Mouse (Mus musculus): Measurements from ENCODE around the gene Kcnv2.

Gene Kcnv2

DNA sequence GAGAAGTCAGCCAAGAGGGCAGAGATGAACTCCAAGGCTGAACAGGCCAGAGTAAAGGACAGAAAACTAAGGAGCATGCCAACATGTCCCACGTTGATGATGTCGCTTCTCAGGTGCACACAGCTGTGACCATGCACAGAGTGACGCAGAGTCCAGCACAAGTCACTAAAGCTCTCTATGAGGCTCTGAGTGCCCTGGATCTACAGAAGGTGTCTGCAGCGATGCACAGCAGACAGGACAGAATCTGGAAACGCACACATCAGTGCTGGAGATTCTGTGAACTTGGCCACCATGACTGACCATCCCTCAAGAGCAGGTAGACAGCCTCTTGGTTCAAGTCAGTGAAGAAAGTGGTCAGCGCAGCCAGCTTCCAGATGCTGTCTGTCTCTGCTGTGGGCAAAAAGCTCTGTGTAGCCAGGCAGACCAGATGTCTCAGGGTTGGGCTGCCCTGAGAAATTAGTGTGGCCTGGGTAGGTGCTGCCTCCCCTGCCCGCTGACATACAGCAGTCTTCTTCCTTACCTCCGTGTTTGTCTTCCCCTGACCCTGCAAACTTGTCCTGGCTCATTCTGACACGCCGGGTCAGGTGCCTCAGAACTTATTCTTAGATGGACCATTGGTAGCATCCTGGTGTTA, 43.8 kb downstream of the Kcnv2 start:
- DNase-seq (ENCODE audit: low spot score) = no peak

DNA sequence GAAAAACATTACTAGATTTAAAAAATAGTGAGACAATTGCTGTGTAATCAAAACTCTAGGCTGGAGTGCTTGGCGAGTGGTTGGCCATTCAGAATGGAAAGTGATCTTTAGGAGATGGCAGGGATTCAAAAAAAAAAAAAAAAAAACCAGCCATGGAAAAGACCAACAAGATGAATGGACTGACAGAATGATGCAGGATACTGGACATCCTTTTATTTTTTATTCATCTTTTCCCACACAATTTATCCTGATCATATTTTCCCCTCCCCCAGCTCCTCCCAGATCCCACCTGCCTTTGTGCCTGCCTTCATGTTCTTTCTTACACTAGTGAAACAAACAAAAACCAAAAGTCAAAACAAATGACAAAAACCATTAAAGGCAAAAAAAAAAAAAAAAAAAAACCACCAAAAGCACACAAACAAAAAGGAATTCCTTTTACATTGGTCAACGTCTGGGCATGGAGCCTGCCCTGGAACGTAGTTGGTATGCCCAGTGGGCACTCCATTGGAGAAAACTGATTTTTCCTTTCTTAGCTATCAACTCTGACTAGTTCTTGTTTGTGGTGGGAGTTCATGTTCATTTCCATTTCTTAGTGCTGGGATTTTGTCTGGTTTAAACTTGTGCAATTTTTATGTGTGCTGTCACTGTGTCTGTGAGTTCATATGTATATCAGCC, 47.2 kb downstream of the Kcnv2 start:
- DNase-seq (ENCODE audit: low spot score) = no peak

DNA sequence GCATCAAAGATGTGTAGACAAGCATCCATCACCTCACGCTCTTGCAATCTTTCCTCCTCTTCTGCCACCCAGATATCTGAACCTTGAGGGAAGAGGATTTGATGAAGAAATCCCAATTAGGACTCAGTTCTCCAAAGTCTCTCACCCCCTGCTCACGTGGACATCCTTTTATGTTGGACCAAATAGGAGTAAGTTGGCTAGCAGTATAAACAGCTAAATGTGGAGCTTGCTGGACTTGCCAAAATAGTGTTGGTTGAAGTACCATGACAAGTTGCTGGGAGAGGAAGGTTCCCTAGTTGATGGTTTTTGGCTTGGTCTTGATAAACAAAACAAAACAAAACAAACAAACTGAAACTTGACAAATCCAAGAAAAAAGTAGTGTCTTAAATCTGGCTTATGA, 47.8 kb downstream of the Kcnv2 start:
- no peak for DNase-seq (ENCODE audit: low spot score)

DNA sequence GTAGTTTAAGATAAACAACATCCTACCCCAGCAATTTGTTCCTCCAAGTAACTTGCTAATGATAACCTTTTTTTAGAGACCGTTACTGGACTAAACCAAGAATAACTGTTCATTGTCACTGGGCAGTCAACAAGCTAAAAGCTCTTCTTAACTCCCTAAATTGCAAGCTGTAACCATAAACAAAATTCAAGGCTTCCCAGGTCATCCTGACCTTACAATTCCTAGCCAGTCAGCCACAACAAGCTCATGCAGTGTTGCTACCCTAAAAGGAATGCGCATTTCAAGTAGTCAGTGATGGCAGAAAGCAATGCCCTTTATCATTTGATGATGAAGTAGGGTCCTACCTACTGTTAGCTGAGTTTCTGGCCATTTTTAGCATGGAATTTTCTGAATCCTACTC, 48.4 kb downstream of the Kcnv2 start:
- DNase-seq (ENCODE audit: low spot score) = no peak

DNA sequence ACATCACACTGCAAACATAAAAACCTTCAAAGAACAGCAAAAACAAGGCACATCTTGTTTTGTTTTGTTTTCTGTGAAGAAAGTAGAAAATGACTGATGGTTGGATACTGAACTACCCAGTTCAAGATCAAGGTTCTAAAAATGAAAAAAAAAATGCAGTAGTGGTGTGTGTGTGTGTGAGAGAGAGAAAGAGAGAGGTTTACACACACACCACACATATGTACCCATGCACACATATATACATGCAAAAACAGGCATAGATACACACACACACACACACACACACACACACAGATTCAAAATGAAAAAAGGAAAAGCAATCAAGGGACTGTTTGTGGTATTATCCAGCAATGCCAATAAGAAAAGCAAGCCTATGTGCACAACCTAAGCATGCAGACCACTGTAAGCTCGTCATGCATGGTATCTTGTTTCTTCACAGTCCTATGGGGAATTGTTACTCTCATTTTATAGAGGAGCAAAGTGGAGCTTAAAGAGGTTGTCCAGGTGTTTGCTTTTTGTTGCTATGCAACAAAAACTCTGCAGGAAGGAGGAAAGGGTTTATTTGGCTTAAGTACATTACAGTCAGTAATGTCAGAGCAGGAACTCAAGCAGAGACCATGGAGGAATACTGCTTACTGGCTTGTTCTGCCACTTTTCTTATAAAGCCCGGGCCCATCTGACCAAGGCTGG, 57.5 kb downstream of the Kcnv2 start:
- DNase-seq (ENCODE audit: low spot score) = no peak

DNA sequence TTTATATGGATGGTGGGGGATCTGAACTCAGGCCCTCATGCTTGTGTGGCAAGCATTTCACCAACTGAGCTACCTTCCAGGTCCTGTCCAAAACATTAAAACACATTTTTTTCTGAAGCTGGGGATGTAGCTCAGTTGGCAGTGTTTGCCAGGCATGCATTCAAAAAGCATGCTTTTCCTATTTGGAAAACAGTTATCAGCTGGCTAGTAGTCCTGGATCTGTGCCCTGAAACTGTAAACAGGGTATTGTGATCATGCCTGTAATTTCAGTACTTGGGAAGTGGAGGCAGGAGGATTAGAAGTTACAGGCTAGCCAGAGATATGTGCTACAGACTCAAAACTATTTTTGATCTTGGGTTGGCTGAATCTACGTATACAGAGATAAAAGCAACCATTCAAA, 59.7 kb downstream of the Kcnv2 start:
- DNase-seq (ENCODE audit: low spot score) = no peak

DNA sequence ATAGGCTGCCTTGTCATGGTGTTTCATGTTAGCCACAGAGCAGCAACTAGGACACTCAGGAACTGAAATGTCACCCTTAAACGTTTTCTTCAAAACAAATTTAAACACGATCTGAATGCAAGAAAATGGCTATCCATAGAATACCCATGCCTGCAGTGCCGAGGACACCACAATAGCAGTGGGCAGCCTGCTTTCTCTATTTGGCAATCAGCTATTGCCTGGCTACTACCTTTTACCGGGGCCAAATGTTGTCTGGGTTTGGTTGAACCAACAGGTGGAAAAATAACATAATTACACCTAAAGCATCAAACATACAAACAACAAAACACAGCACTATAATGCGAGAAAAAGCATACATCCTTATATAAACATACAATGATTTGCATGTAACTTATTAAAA, 60.9 kb downstream of the Kcnv2 start:
- DNase-seq (ENCODE audit: low spot score) = no peak

DNA sequence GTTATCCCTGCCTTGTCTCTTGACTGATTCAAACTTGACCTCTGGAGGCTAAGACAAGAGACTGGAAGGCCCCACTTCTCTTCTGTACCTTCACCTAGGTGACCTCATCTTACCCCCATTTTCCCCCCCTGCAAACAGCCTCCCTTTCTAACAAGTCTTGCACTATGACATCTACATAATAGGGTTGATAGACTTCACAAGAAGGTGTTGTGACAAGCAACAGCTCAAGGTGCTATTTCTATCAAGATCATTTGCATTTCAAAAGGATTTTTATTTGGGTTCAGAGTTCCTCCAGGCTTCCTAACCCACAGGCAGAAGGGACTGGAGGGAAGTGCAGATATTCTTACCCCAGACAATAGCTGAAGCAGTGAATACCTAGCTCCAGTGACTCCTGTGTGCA, 62.9 kb downstream of the Kcnv2 start:
- no peak for DNase-seq (ENCODE audit: low spot score)

Data from T-cell, adult 2 months (primary cell).